12 mouse cellular contexts compared by ENCODE assay signal in the genomic region with DNA sequence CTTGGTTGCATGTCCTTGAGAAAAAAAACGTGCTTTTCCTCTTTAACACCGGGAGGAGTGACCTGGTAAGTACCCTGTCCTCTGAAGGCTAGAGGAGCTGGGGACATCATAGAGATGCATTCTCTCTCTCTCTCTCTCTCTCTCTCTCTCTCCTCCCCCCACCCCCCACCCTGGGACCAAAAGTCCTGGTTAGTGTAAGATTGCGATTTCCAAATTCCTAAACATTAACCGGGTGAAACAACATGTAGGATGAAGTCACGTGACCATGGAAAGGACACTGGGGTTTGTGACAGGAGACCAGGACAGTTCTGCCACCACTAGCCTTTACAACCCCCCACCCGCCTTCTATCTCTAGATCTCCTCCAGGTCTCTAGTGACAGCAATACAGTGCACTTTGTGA. TPM values are rescaled to one million over a fixed set of nuclear protein-coding genes. Genes with fewer than 3 reads are reported as not detected.
DNase-seq lines count a peak whose midpoint lies in the region; ATAC-seq and TF ChIP-seq lines count a peak whose summit lies in the region.
"Had no signal": no experiment of that assay in that cellular context is flagged by ENCODE, and none has a peak within 500 bp of the region (broad histone marks: within the 10 kb centered on the region; RNA-seq: fewer than 3 reads in every experiment).

No protein-coding gene starts in this region.

- intact Hi-C loops in gastrocnemius, postnatal 14 days (cut with DNase I; ENCODE audit: low total_unique reads): no loop called here

- H3K27me3 ChIP-seq in hindbrain, embryonic 10.5 days (ENCODE audit: insufficient read depth, poor library complexity, severe bottlenecking): 0 out of 2 replicates have a peak, but pooled peaks cover 6% of the 10 kb centered on the region
- H3K27me3 ChIP-seq in hindbrain, embryonic 11.5 days (ENCODE audit: control insufficient read depth, insufficient read depth, low read length): no peaks in the 10 kb centered on the region
- H3K27me3 ChIP-seq in midbrain, embryonic 15.5 days (replicated peaks): no peaks in the 10 kb centered on the region

- no peak overlapping the region for H3K27ac ChIP-seq in hindbrain, embryonic 10.5 days
- no peak overlapping the region for H3K27ac ChIP-seq in hindbrain, embryonic 11.5 days (ENCODE audit: low read depth, low read length)
- H3K27ac ChIP-seq in ES-E14 (ENCODE audit: insufficient read depth, low read depth, low read length, poor library complexity, severe bottlenecking): peak overlapping the region; percentile 8; the same call in 1 of the 2 replicates
- H3K27ac ChIP-seq in midbrain, embryonic 15.5 days: no peak overlapping the region
- H3K27ac ChIP-seq: intestine, embryonic 15.5 days had no signal

- no peaks in the 10 kb centered on the region for H3K9me3 ChIP-seq in hindbrain, embryonic 10.5 days
- H3K9me3 ChIP-seq in hindbrain, embryonic 11.5 days (ENCODE audit: control insufficient read depth, low read length): no peaks in the 10 kb centered on the region
- H3K9me3 ChIP-seq in ES-E14 (ENCODE audit: control insufficient read depth, insufficient read depth, low read depth, low read length): no peaks in the 10 kb centered on the region
- H3K9me3 ChIP-seq in midbrain, embryonic 15.5 days: no peaks in the 10 kb centered on the region
- H3K9me3 ChIP-seq: intestine, embryonic 15.5 days had no signal

- peak overlapping the region; percentile 31 for H3K4me3 ChIP-seq in hindbrain, embryonic 10.5 days
- no peak overlapping the region for H3K4me3 ChIP-seq in hindbrain, embryonic 11.5 days (ENCODE audit: low read depth, low read length)
- H3K4me3 ChIP-seq in ES-E14 (ENCODE audit: insufficient read depth in 1 of 2, low read depth in 1 of 2, low read length in 2 of 2, poor library complexity in 1 of 2, severe bottlenecking in 1 of 2): peak overlapping the region in 1 of 2 experiments; percentile 11; a peak in 2 of 4 replicates
- no peak overlapping the region for H3K4me3 ChIP-seq in midbrain, embryonic 15.5 days
- H3K4me3 ChIP-seq: intestine, embryonic 15.5 days had no signal

- DNase-seq in hindbrain, embryonic 10.5 days (ENCODE audit: low spot score): no peak
- DNase-seq in hindbrain, embryonic 11.5 days (ENCODE audit: low spot score): no peak
- DNase-seq in ES-E14 (ENCODE audit: low read depth, low spot score) (no peak), liver (peak; percentile 14)
- DNase-seq in gastrocnemius, postnatal 14 days: no peak
- DNase-seq in urinary bladder, adult 18-20 months (ENCODE audit: low spot score in 2 of 2): no peak
- DNase-seq: adrenal gland, postnatal 36 days; cerebellum, adult 11-12 months; gastrocnemius, postnatal 36 days; layer of hippocampus, adult 9-11 months had no signal

- no peaks in the 10 kb centered on the region for H3K36me3 ChIP-seq in hindbrain, embryonic 10.5 days
- H3K36me3 ChIP-seq in hindbrain, embryonic 11.5 days (ENCODE audit: control insufficient read depth, insufficient read depth, low read length): no peaks in the 10 kb centered on the region
- H3K36me3 ChIP-seq in ES-E14 (ENCODE audit: control insufficient read depth, insufficient read depth, low read length, poor library complexity, severe bottlenecking): no peaks in the 10 kb centered on the region
- no peaks in the 10 kb centered on the region for H3K36me3 ChIP-seq in midbrain, embryonic 15.5 days (replicated peaks)
- H3K36me3 ChIP-seq: intestine, embryonic 15.5 days had no signal

- ATAC-seq in hindbrain, embryonic 11.5 days (ENCODE audit: low FRiP score): no peak
- no peak for ATAC-seq in midbrain, embryonic 15.5 days (replicated peaks)
- ATAC-seq: intestine, embryonic 15.5 days had no signal

- H3K4me1 ChIP-seq in hindbrain, embryonic 10.5 days (replicated peaks): peaks cover 40% of the 10 kb centered on the region
- H3K4me1 ChIP-seq in hindbrain, embryonic 11.5 days (replicated peaks; ENCODE audit: control insufficient read depth, insufficient read depth, low read length): peaks cover 8% of the 10 kb centered on the region; the same call in 1 of the 2 replicates
- H3K4me1 ChIP-seq in ES-E14 (ENCODE audit: control insufficient read depth in 2 of 2, insufficient read depth in 2 of 2, low read length in 2 of 2, poor library complexity in 1 of 2): peaks cover 8 to 21% of the 10 kb centered on the region in 2 experiments
- peaks cover 30% of the 10 kb centered on the region for H3K4me1 ChIP-seq in midbrain, embryonic 15.5 days
- H3K4me1 ChIP-seq: intestine, embryonic 15.5 days had no signal

- H3K4me2 ChIP-seq in hindbrain, embryonic 11.5 days (replicated peaks; ENCODE audit: low read depth, low read length): no peak overlapping the region
- H3K4me2 ChIP-seq in midbrain, embryonic 15.5 days: peak overlapping the region; percentile 23; the same call in 1 of the 2 replicates
- H3K4me2 ChIP-seq: intestine, embryonic 15.5 days had no signal

- 14% methylated on average over 6 of the region's 6 CpGs for WGBS in hindbrain, embryonic 10.5 days
- 18% methylated on average over 6 of the region's 6 CpGs for WGBS in hindbrain, embryonic 11.5 days
- 10% methylated on average over 6 of the region's 6 CpGs for WGBS in midbrain, embryonic 15.5 days

- in situ Hi-C loops in ES-E14 (cut with MboI; ENCODE audit: low sequenced_read_pairs in 2 of 2, unreplicated experiment in 2 of 2): no loop called here

- no peak overlapping the region for H3K9ac ChIP-seq in hindbrain, embryonic 11.5 days (ENCODE audit: low read depth, low read length)
- no peak overlapping the region for H3K9ac ChIP-seq in ES-E14 (ENCODE audit: insufficient read depth, low read depth, low read length, poor library complexity, severe bottlenecking)
- H3K9ac ChIP-seq in midbrain, embryonic 15.5 days: no peak overlapping the region
- H3K9ac ChIP-seq: intestine, embryonic 15.5 days had no signal

TF ChIP-seq in ES-E14, 5 proteins besides CTCF, POLR2A, EP300 and RAD21:
- TF ChIP-seq CHD2 (IDR thresholded peaks at IDR 0.05; ENCODE audit: low read depth, low read length): no peak
- TF ChIP-seq HCFC1 (IDR thresholded peaks at IDR 0.05; ENCODE audit: borderline replicate concordance, insufficient read depth, low read length): no peak
- no peak for TF ChIP-seq ZNF384 (IDR thresholded peaks at IDR 0.05; ENCODE audit: low read depth, low read length)
- TF ChIP-seq MAFK (IDR thresholded peaks at IDR 0.05; ENCODE audit: insufficient read depth, low read depth, low read length): no peak
- no peak for TF ChIP-seq ZC3H11A (IDR thresholded peaks at IDR 0.05; ENCODE audit: borderline replicate concordance, low read depth, low read length)

RNA-seq across cellular contexts. Expression of a gene that starts 19.6 kb away (rescaled TPM):
- polyA plus RNA-seq in hindbrain, embryonic 10.5 days (2016; fragmentation: Nextera tagmentation; extraction: Ambion mirVana): 33.9 and 39.0 TPM in 2 replicates
- 56.0 and 57.0 TPM in 2 replicates for polyA plus RNA-seq in hindbrain, embryonic 11.5 days (2014; fragmentation: Nextera tagmentation; extraction: Ambion mirVana)
- 19.6 and 27.3 TPM in 2 replicates for total RNA-seq in ES-E14 (2012; rRNA removed)
- polyA plus RNA-seq in midbrain, embryonic 15.5 days (2015; fragmentation: Nextera tagmentation; extraction: Ambion mirVana): 38.9 and 40.6 TPM in 2 replicates
- 10 to 100 TPM; 15.7 to 19.2 TPM for total RNA-seq in gastrocnemius, postnatal 14 days (2021)

RNA-seq across cellular contexts. Expression of a gene that starts 47.5 kb away (rescaled TPM):
- 53.7 and 74.1 TPM in 2 replicates for polyA plus RNA-seq in hindbrain, embryonic 10.5 days (2016; fragmentation: Nextera tagmentation; extraction: Ambion mirVana)
- 55.7 and 62.4 TPM in 2 replicates for polyA plus RNA-seq in hindbrain, embryonic 11.5 days (2014; fragmentation: Nextera tagmentation; extraction: Ambion mirVana)
- total RNA-seq in ES-E14 (2012; rRNA removed): 32.5 and 34.4 TPM in 2 replicates
- polyA plus RNA-seq in midbrain, embryonic 15.5 days (2015; fragmentation: Nextera tagmentation; extraction: Ambion mirVana): 5.5 and 7.3 TPM in 2 replicates
- 1 to 10 TPM; 1.5 to 1.9 TPM for total RNA-seq in gastrocnemius, postnatal 14 days (2021)
